Mouse (Mus musculus) left cerebral cortex, adult 9 months (tissue): ENCODE results near the gene Ccl26.
"Not testable (repeated sequence)": the region's sequence is repeated elsewhere in the genome, so short reads cannot be mapped to it uniquely, and the experiment has no call there.

Experiments used
- DNase-seq, 2 experiments: peaks; one replicate each; pipeline ENCODE4 v3.0.0; 2022; ENCODE audit warnings: low spot score in 2 of 2

Gene Ccl26

GRCm38 (mm10) chr5:135563469-135563868 is at the start of gene Ccl26:
TSS of gene Ccl26 (minus strand) at chr5:135563569.
- no peak for DNase-seq

GRCm38 (mm10) chr5:135609794-135610193 is 46.4 kb upstream of the Ccl26 start:
- no peak for DNase-seq

GRCm38 (mm10) chr5:135607581-135607980 is 44.2 kb upstream of the Ccl26 start:
- no peak for DNase-seq

- DNase-seq = not testable (repeated sequence)
Observed at GRCm38 (mm10) chr5:135606717-135607116, 43.3 kb upstream of the Ccl26 start.

- not testable (repeated sequence) for DNase-seq
Observed at GRCm38 (mm10) chr5:135604643-135605042, 41.3 kb upstream of the Ccl26 start.

DNA sequence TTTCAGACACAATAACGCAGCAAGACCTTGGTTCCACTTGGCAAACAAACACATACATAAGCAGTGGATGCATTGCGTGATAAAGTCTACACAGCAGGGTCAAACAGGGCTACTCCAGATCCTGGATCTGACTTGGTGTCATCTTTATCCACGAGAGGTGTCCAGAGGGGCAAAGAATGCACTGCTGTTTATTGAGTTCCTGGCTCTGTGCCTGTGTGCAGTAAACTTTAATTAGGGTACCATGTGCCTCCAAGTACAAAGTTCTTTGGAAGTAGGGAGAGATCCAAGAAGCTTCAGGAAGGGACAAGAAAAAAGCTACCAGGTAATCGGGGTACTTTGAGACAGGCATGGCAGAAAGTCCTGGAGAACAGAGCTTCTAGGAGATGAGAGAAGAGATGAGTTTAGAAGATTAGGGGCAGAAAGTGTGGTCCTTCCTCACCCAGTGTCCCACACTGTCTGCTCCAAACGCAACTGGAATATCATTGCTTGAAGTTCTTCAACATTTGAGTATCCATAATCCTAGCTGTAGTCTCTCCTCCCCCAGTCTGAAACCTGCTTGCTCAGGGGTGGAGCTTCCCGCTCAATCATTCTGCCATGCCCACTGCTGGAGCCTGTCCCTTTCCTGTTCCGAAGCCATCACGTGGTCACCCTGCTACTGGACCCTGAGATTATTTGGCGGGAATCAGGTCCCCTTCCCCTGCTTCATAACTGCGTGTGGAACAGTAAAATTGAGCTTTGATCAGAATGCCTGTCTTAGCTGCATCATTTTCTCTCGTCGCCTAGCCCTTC is 26.8 kb upstream of the Ccl26 start:
- DNase-seq = no peak

DNA sequence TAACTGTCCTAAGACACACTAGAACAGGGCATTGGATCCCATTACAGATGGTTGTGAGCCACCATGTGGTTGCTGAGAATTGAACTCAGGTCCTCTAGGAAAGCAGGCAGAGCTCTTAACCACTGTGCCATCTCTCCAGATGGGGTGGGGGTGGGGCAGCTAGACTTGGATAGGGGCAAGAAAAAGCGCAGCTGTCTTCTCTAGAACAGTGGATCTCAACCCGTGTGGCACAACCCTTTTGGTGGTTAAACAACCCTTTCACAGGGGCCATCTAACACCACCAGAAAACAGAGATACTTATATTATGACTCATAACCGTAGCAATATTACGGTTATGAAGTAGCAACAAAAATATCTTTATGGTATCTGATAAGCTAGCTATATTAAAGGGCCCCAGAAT is 24.4 kb upstream of the Ccl26 start:
- no peak for DNase-seq

DNA sequence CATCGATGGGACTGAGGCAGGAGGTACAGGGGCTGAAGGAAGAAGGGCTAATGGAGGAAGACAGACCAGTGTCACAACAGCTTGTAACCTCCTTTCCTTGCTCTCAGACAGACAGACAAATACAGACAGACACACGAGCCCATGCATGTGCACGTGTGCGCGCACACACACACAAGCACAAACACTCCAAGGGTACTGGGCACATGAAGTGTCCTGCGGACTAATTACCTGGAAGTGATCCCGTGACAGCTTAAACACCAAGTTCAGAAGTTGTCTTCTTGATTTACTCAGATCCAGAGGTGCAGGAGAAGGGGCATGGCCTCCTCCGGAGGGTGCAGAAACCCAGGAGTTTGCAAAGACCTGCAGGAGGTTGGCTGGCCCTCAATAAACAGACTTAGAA is 22.3 kb upstream of the Ccl26 start:
- no peak for DNase-seq

DNA sequence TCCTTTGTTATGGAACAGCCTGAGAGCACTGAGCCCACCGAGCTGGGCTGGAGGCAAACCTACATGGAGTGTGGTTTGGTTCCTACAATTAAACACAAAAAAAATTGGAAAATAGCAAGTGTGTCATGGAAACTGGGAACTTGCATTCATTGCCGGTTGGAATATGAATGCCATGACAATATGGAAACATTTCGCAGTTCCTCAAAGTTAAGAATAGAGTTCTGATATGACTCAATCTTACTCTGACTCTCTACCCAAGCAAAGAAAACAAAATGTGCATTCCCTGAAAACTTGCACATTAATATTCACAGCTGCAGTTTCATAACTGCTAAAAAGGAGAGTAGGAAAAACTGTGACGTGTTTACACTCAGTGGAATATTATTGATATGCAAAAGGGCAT is 19.0 kb upstream of the Ccl26 start:
- DNase-seq = no peak

DNA sequence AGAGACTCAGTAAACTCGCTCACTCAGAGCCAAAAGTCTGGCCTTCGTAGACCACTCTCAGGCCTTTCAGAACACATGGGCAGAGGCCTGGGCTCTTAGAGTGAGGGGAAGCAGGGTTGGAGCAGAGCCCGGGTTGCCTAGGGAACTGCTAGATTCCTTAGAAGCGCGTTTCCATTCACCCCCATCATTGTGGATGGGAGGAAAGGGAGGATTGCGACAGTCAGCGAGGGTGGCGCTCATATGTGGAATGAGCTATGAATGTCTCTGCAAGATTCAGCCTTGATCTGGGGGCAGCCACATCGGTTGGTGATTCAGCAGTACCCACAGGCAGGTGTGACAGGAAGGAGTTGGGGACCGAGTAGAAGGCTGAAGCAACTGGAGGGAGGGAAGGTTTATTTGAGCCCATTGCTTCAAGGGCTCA is 16.0 kb upstream of the Ccl26 start:
- peak in 1 of 2 experiments; percentile 44 for DNase-seq

DNA sequence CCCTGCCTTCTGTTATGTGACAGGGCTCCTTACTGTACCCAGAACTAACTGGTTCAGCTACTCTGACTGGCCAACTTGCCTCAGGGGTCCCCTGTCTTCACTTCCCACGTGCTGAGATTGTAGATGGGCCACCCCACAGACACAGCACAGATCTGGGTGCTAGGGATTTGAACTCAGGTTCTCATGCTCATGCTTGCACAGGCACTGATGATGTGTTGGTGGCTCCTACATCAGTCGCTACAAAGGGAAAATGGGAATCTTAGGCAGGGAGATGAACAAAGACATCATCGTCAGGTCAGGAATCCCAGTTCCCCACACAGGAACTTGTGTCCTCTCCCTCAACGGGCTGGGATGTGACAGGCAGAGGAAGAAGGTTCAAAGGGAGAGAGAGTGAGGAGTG is 12.7 kb upstream of the Ccl26 start:
- no peak for DNase-seq

- DNase-seq = no peak
Observed at GRCm38 (mm10) chr5:135573006-135573405, 9.6 kb upstream of the Ccl26 start, which contains the start of gene Ccl24. TSS of gene Ccl24 (minus strand) at chr5:135573049.

GRCm38 (mm10) chr5:135568698-135569097 is 5.3 kb upstream of the Ccl26 start:
- DNase-seq = peak in 1 of 2 experiments; percentile 24

DNA sequence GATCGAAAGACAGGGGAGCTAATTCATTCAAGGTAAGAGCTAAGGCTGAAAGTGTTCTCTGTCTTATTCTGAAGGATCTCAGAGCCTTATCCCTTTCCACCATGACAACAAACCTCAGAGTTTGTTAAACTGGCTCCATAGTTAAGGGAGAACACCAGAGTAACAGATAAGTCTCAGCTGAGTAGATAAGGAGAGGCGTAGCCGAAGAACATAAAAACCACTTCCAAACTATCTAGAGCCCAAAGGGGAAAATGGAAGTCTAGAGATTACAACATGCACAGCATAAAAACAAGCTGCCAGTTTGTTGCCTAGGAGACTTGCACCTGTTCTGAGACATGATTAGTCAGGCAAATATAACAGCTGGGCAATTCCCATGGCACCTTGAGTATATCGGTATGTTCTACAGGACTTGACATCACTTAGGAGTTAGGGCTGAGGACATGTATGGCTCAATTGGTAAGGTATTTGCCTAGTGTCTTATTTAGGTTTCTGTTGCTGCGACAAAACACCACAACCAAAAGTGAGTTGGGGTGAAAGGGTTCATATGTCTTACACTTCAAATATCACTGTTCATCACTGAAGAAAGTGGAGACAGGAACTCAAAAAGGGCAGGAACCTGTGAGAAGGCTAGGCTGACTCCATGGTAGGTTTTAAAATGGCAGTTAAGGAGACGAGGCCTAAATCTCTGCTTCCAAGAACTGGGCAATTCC is 4.3 kb upstream of the Ccl26 start:
- DNase-seq = no peak

- no peak for DNase-seq
Observed at GRCm38 (mm10) chr5:135557671-135558070, 5.7 kb downstream of the Ccl26 start.

GRCm38 (mm10) chr5:135557051-135557450 is 6.3 kb downstream of the Ccl26 start:
- DNase-seq = no peak

DNA sequence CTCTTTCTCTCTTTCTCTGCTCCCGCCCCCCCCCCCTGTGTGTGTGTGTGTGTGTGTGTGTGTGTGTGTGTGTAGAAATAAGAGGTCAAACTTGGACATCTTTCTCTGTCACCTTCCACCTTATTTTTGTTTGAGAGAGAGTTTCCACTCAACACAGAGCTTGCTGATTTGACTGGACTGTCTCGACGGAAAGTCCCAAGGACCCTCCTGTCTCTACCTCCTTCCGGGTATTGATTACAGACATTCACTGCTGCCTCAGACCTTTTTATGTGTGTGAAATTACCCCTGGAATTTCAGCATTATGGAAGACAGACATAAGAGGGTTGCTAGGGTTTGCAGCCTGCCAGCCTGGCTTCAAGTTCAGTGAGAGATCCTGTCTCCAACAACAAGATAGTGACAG is 7.1 kb downstream of the Ccl26 start:
- no peak for DNase-seq

DNA sequence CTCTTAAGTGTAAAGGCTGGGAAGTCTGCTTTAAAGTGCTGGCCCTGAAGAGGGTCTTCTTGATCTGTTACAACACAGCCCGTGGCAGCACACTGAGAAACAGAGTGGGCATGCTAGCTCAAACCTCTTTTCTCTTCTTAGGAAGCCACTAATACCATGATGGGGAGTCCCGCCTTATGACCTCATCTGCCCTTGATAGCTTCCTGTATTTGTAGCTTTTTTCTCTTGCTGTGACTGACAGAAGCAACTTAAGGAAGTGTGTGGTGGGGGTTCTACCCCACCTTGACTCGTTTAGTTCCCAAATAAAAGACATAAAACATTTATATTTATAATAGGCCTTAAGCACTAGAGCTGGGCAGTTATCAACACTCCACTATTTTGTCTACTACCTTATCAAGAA is 11.8 kb downstream of the Ccl26 start:
- no peak for DNase-seq

- peak in 1 of 2 experiments; percentile 55 for DNase-seq
Observed at GRCm38 (mm10) chr5:135550910-135551309, 12.5 kb downstream of the Ccl26 start.

GRCm38 (mm10) chr5:135547990-135548389 is 15.4 kb downstream of the Ccl26 start:
- DNase-seq = no peak

DNA sequence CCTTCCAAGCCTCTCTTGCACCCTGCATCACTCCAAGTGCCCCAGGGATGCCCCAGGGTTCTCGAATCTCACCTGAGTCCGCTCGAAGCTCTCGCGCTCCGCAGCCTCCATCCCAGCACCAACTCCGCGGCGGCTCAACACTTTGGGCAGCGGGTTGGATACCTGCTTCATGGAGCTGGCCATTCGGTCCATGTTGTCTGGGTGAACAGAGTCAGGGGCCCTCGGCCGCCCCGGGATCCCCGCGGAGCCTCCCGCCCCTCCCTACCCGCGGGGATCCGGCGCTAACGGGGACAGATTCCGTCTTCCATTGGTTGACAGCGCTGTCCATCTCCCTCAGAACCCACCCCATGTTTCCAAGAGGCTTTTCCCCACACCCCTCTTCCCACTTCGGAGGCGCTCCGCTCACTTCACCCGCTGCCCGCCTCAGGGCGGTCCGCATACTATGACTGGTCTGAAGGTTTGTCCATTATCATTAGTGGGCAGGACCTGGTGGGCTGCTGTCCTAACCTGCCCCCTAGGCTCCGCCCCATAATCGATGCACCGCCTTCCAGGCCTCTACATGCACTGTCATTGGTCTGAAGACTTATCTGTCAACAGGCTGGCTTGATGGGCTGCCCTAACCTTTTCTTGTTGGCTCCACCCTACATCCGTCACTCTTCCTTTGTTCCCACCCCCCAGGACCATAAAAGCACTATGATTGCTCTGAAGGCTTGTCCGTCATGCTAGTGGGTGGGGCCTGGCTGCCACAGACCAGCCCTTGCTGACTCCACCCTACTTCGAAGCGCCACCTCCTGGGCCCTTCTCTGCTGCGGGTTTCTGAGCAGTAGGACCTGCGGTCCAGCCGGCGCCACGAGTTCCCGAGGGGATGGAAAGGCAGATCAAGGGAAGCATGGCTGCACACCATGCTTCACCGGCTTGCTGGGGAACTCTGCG is 18.2 kb downstream of the Ccl26 start, which contains the start of gene Hip1:
Hip1 (minus strand) TSS at position 256 of the 933 bp plus-strand sequence.
- peak; percentile 100 for DNase-seq

GRCm38 (mm10) chr5:135544032-135544558 is 19.3 kb downstream of the Ccl26 start:
- DNase-seq = no peak
